In the genomic region with DNA sequence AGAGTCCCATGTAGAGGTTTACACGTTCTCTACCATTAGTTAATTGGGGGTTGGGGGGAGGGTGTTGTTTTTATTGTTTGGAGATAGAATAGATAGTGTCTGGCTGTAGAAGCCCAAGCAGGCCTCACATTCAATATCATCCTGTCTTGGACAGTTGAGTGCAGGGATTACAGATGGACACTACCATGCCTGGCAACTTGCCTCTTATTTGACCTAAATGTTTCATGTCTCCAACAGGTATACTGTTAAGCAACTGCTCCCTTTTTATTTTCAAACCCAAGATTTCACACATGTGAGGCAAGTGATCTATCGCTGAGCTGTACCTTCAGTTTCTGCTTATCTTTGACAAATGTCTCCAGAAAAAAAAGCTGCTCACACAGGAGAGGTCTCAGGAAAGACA, we compare ENCODE assay signal across 18 mouse cellular contexts. TPM values are rescaled to one million over a fixed set of nuclear protein-coding genes. Genes with fewer than 3 reads are reported as not detected.
DNase-seq lines count a peak whose midpoint lies in the region; ATAC-seq lines count a peak whose summit lies in the region.
"Had no signal": no experiment of that assay in that cellular context is flagged by ENCODE, and none has a peak within 500 bp of the region (broad histone marks: within the 10 kb centered on the region; RNA-seq: fewer than 3 reads in every experiment).

No protein-coding gene starts in this region.

- ATAC-seq in cerebellum, adult (ENCODE audit: insufficient number of reproducible peaks, low FRiP score, low TSS enrichment) = 0 out of 2 replicates have a peak, but pooled peaks have one; percentile 49
- ATAC-seq: CD4-positive, CD25-positive, alpha-beta regulatory T cell, adult 4 months; forebrain, embryonic 14.5 days; hindbrain, postnatal 0 days had no signal

- no peak for DNase-seq in cerebellum, postnatal 4 days (ENCODE audit: low spot score in 2 of 2)
- peak; percentile 57 to 68 for DNase-seq in cerebellum, adult 18-20 months
- DNase-seq in cerebellum, adult 9-11 months = peak; percentile 72
- DNase-seq in ovary, postnatal 36 days (ENCODE audit: low spot score) = no peak
- DNase-seq in urinary bladder, postnatal 14 days (ENCODE audit: low spot score) = no peak
- no peak for DNase-seq in layer of hippocampus, postnatal 25 days (ENCODE audit: extremely low spot score in 1 of 2, low spot score in 1 of 2)
- DNase-seq: adrenal gland, postnatal 14 days; B cell, adult 2 months; embryo, embryonic 11 days; gastrocnemius, postnatal 36 days; heart, adult 18-20 months; heart, postnatal 14 days; kidney, adult 11 months had no signal

RNA-seq across cellular contexts. Expression of gene Ubtd2, which starts 26.4 kb away (rescaled TPM):
- total RNA-seq in layer of hippocampus, postnatal 25 days (2021) = 10 to 100 TPM; 38.2 to 41.4 TPM

RNA-seq across cellular contexts. Expression of gene Efcab9, which starts 50.4 kb away (rescaled TPM):
- total RNA-seq in layer of hippocampus, postnatal 25 days (2021) = 1 to 10 TPM; 1.2 TPM
- total RNA-seq: adrenal gland, postnatal 14 days; hematopoietic stem cell, adult 5-6 weeks; hindbrain, postnatal 0 days had no signal

RNA-seq across cellular contexts. Expression of gene Stk10, which starts 51.6 kb away (rescaled TPM):
- total RNA-seq in layer of hippocampus, postnatal 25 days (2021) = 1 to 10 TPM; 7.6 to 8.6 TPM

Comparison
In these comparisons a context has a peak if more than half of its experiments do, and no peak if none do; other contexts are left out.
1. DNase-seq: peak in cerebellum, adult 18-20 months (2 of 2) and cerebellum, adult 9-11 months (single experiment); none in cerebellum, postnatal 4 days (0 of 2), ovary, postnatal 36 days (single experiment), urinary bladder, postnatal 14 days (single experiment) and layer of hippocampus, postnatal 25 days (0 of 2).